In the genomic region with DNA sequence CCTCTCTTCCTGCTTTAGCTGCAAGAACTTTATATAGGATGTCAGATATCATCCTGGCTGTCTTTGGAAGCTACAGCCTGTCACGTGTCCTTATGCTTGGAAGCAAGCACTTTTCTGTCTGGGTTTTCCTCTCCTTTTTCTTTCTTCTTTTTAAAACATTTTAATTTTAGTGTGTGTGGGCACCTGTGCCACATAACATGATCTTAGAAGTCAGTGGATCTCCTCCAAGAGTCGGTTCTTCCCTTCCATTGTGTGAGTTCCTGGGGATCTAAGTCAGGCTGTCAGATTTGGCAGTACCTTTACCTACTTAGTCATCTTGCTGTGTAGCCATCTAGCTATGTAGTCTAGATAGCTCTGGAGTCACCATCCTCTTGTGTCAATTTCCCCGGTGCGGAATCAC, we compare ENCODE assay signal across 30 mouse cellular contexts.
"Had no signal": no experiment of that assay in that cellular context is flagged by ENCODE, and none has a peak within 500 bp of the region (broad histone marks: within the 10 kb centered on the region; RNA-seq: fewer than 3 reads in every experiment).

No protein-coding gene starts in this region.

- H3K4me3 ChIP-seq: limb, embryonic 10.5 days; limb, embryonic 12.5 days; limb, embryonic 13.5 days; limb, embryonic 15.5 days; liver, embryonic 12.5 days; liver, embryonic 13.5 days; liver, embryonic 15.5 days; lung, embryonic 15.5 days; megakaryocyte, embryonic 14.5 days; midbrain, embryonic 10.5 days; midbrain, embryonic 12.5 days; midbrain, embryonic 13.5 days; midbrain, embryonic 15.5 days; myocyte; neural tube, embryonic 12.5 days had no signal

- ATAC-seq: liver, embryonic 12.5 days; liver, postnatal 0 days; lung, postnatal 0 days; midbrain, embryonic 13.5 days; midbrain, embryonic 15.5 days; midbrain, embryonic 16.5 days had no signal

- H3K27ac ChIP-seq: limb, embryonic 10.5 days; limb, embryonic 12.5 days; limb, embryonic 13.5 days; limb, embryonic 15.5 days; liver, embryonic 12.5 days; liver, embryonic 13.5 days; liver, embryonic 14.5 days; liver, embryonic 15.5 days; lung, embryonic 15.5 days; macrophage; midbrain, embryonic 10.5 days; midbrain, embryonic 12.5 days; midbrain, embryonic 13.5 days; midbrain, embryonic 15.5 days; neural tube, embryonic 12.5 days had no signal

- DNase-seq: left cerebral cortex, postnatal 4 days; liver; liver, embryonic 13.5 days; liver, postnatal 0 days; lung, adult 18-20 months; lung, adult 2 months; lung, embryonic 14.5 days; lung, postnatal 10 days; lung, postnatal 14 days; lung, postnatal 36 days; lung, postnatal 4 days; midbrain, embryonic 14.5 days had no signal
